Mouse (Mus musculus): Measurements from ENCODE around the gene Tkt. TPM values are rescaled to one million over a fixed set of nuclear protein-coding genes. Genes with fewer than 3 reads are reported as not detected.

Gene Tkt
- polyA plus RNA-seq, 1 experiment, result 271 TPM

GRCm38 (mm10) chr14:30550232-30551070 lies 2.3 kb downstream of the Tkt start:
- WGBS, result 44% methylated on average over 8 of the region's 8 CpGs
- no peak for DNase-seq
- TF ChIP-seq CTCF (IDR thresholded peaks at IDR 0.05; ENCODE audit: insufficient read depth, low read length) (no peak), POLR2A (IDR thresholded peaks at IDR 0.05; ENCODE audit: borderline replicate concordance, extremely low read depth, low read depth, low read length) (no peak)
- Histone ChIP-seq H3K4me3 (replicated peaks; ENCODE audit: extremely low read depth, low read depth, low read length) (peak overlapping the region; percentile 90), H3K4me1 (ENCODE audit: control insufficient read depth, insufficient read depth, low read length) (peaks cover 24% of the 10 kb centered on the region)

- TF ChIP-seq POLR2A (IDR thresholded peaks at IDR 0.05; ENCODE audit: borderline replicate concordance, extremely low read depth, low read depth, low read length), result no peak
- no peak for TF ChIP-seq CTCF (IDR thresholded peaks at IDR 0.05; ENCODE audit: insufficient read depth, low read length)
- Histone ChIP-seq H3K4me1 (ENCODE audit: control insufficient read depth, insufficient read depth, low read length) (peaks cover 24% of the 10 kb centered on the region), H3K4me3 (replicated peaks; ENCODE audit: extremely low read depth, low read depth, low read length) (no peak overlapping the region)
- DNase-seq, result no peak
- 46% methylated on average over 5 of the region's 5 CpGs for WGBS
Observed at GRCm38 (mm10) chr14:30551509-30551908, 3.4 kb downstream of the Tkt start.

GRCm38 (mm10) chr14:30551981-30552380 lies 3.8 kb downstream of the Tkt start:
- Histone ChIP-seq H3K4me3 (replicated peaks; ENCODE audit: extremely low read depth, low read depth, low read length) (no peak overlapping the region), H3K4me1 (ENCODE audit: control insufficient read depth, insufficient read depth, low read length) (peaks cover 24% of the 10 kb centered on the region)
- 79% methylated on average over 2 of the region's 2 CpGs for WGBS
- TF ChIP-seq CTCF (IDR thresholded peaks at IDR 0.05; ENCODE audit: insufficient read depth, low read length), result no peak
- TF ChIP-seq POLR2A (IDR thresholded peaks at IDR 0.05; ENCODE audit: borderline replicate concordance, extremely low read depth, low read depth, low read length), result no peak
- DNase-seq, result no peak

DNA sequence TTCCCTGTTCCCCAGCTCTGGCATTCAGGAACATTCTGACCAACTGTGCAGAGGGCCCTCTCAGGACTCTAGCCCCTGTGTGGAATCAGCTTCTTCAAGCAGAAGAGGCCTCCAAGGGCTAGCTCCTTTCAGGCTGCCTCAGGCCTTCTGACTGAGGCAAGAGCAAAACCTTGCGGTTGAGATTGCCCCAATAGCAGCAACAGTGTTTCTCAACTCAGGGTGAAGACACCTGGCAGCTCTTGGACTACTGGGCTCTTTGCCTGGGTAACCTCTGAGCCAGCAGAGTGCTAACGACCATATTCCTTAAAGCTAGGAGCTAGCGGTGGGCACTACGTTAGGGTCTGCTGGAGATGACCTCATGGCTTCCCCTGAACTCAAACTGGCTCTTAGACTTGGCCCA lies 5.0 kb downstream of the Tkt start:
- no peak for DNase-seq
- H3K4me1 ChIP-seq (ENCODE audit: control insufficient read depth, insufficient read depth, low read length), result peaks cover 22% of the 10 kb centered on the region
- H3K4me3 ChIP-seq (replicated peaks; ENCODE audit: extremely low read depth, low read depth, low read length), result no peak overlapping the region
- no peak for TF ChIP-seq POLR2A (IDR thresholded peaks at IDR 0.05; ENCODE audit: borderline replicate concordance, extremely low read depth, low read depth, low read length)
- no peak for TF ChIP-seq CTCF (IDR thresholded peaks at IDR 0.05; ENCODE audit: insufficient read depth, low read length)
- 63% methylated on average over 4 of the region's 4 CpGs for WGBS

GRCm38 (mm10) chr14:30556651-30557050 lies 8.5 kb downstream of the Tkt start:
- TF ChIP-seq CTCF (IDR thresholded peaks at IDR 0.05; ENCODE audit: insufficient read depth, low read length) (no peak), POLR2A (IDR thresholded peaks at IDR 0.05; ENCODE audit: borderline replicate concordance, extremely low read depth, low read depth, low read length) (no peak)
- Histone ChIP-seq H3K4me3 (replicated peaks; ENCODE audit: extremely low read depth, low read depth, low read length) (no peak overlapping the region), H3K4me1 (ENCODE audit: control insufficient read depth, insufficient read depth, low read length) (peaks cover under 1% of the 10 kb centered on the region; the same call in 1 of the 2 replicates)
- no peak for DNase-seq
- 68% methylated on average over 2 of the region's 2 CpGs for WGBS

DNA sequence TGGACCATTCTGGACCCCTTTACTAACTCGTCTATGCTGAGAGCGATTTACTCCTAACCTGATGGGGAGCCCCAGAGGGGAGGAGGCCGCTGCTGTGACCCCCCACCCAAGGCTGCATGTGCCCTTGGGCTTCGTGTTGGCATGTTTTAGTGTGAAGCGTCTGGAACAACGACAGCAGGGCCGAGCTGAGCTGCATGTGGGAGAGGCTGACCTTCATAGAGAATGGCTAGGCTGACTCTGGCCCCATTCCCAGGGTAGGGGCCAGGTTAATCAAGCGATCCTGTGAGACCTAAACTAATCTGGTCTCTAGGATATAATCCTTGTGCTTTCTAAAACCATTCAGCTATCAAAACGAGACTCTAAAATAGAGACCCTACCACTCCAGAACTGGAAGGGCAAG lies 9.6 kb downstream of the Tkt start:
- no peak for DNase-seq
- TF ChIP-seq POLR2A (IDR thresholded peaks at IDR 0.05; ENCODE audit: borderline replicate concordance, extremely low read depth, low read depth, low read length) (no peak), CTCF (IDR thresholded peaks at IDR 0.05; ENCODE audit: insufficient read depth, low read length) (no peak)
- H3K4me3 ChIP-seq (replicated peaks; ENCODE audit: extremely low read depth, low read depth, low read length), result no peak overlapping the region
- WGBS, result 73% methylated on average over 9 of the region's 9 CpGs
- H3K4me1 ChIP-seq (ENCODE audit: control insufficient read depth, insufficient read depth, low read length), result no peaks in the 10 kb centered on the region

GRCm38 (mm10) chr14:30559321-30559850 lies 11.2 kb downstream of the Tkt start:
- DNase-seq, result no peak
- Histone ChIP-seq H3K4me3 (replicated peaks; ENCODE audit: extremely low read depth, low read depth, low read length) (no peak overlapping the region), H3K4me1 (ENCODE audit: control insufficient read depth, insufficient read depth, low read length) (no peaks in the 10 kb centered on the region)
- WGBS, result 89% methylated on average over 17 of the region's 17 CpGs
- TF ChIP-seq POLR2A (IDR thresholded peaks at IDR 0.05; ENCODE audit: borderline replicate concordance, extremely low read depth, low read depth, low read length) (no peak), CTCF (IDR thresholded peaks at IDR 0.05; ENCODE audit: insufficient read depth, low read length) (no peak)

DNA sequence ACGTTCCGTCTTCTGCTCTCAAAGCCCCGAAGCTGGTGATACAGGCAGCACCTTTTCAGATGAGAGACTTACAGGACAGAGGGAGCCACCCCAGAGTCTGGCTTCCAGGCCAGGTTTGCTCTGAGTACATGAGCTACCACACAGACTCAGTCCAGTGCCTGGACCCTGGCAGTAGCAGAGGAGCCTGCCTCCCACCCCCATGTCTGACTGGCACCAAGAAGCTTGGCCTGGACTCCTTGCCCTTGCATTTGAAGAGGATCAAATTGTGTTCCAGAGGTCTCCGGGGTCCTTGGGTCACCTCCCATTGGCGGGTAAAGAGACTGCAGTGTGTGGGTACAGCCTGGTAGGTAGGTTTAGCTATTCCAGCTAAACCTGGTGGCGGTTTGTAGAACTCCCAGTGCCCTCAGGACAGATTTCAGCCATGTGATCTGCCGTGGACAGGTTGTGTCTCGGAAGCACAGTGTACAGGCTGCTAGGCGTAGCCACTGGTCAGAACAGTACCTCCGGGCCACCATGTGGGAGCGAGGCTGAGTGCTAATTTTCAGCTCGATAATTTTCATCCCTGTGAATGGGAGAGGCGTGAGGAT lies 12.7 kb downstream of the Tkt start:
- Histone ChIP-seq H3K4me1 (ENCODE audit: control insufficient read depth, insufficient read depth, low read length) (no peaks in the 10 kb centered on the region), H3K4me3 (replicated peaks; ENCODE audit: extremely low read depth, low read depth, low read length) (no peak overlapping the region)
- WGBS, result 89% methylated on average over 13 of the region's 13 CpGs
- DNase-seq, result no peak
- TF ChIP-seq POLR2A (IDR thresholded peaks at IDR 0.05; ENCODE audit: borderline replicate concordance, extremely low read depth, low read depth, low read length), result no peak
- no peak for TF ChIP-seq CTCF (IDR thresholded peaks at IDR 0.05; ENCODE audit: insufficient read depth, low read length)

GRCm38 (mm10) chr14:30561470-30562187 lies 13.5 kb downstream of the Tkt start:
- 66% methylated on average over 14 of the region's 14 CpGs for WGBS
- no peak for DNase-seq
- Histone ChIP-seq H3K4me3 (replicated peaks; ENCODE audit: extremely low read depth, low read depth, low read length) (no peak overlapping the region), H3K4me1 (ENCODE audit: control insufficient read depth, insufficient read depth, low read length) (no peaks in the 10 kb centered on the region)
- TF ChIP-seq POLR2A (IDR thresholded peaks at IDR 0.05; ENCODE audit: borderline replicate concordance, extremely low read depth, low read depth, low read length), result no peak

All from lung, adult 2 months (tissue).